Mouse (Mus musculus): ENCODE measurements around the gene Phox2b.

The Phox2b gene

DNA sequence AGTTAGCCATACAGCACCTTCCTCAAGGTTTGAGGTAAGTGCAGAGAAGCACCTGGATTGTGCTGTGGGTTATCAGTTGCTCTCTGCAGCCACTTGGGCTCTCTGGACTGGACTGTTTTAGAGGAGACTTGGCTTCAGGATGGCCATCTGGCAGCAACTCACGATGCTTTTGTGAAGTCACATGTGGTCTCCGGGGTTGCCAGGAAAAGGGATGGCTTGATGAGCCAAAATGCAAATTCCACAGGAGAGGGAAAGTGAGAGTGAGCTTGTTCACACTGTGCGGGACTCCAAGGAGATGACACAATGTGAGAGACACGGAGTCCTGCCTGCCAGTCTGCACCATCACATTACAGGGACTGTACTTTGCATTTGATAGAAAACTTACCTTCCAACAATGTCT is 7.3 kb downstream of the Phox2b start:
- DNase-seq (ENCODE audit: low read depth, low spot score) = no peak

DNA sequence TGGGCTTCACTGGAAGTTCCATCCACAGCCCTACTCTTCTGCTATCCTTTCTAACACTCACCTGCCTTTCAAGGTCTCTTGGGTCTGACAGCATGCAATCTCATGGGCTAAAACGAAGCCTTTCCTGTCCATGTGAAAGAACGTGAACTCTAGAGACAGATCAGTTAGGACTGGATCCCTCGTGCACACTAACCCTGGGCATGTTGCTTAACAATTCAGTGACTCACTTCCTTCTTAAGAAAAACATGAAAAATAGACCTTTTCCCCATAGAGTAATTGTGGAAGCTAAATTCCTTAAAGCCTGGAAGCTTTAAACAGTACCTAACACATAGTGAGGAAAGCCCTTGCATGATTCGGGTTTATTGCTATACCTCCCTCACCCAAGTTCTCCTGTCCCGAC is 8.2 kb downstream of the Phox2b start:
- DNase-seq (ENCODE audit: low read depth, low spot score) = no peak

DNA sequence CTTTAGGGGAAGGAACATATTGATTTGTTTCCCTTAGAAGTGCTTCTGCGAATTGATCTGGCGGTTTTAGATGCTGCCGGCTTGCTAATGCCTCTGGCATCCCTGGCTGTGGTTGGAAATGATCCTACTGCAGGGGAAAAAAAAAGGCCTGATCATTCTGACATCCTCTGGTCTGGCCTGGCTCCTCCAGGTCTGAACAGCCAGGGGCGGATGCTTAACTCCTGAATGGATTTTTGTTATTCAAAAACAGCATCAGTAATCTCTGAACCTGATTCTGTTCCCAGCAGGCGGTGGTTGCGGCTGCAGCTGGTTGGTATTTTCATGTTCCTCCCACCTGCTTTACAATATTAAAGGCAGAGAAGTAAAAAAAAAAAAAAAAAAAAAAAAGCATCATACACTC is 16.0 kb downstream of the Phox2b start:
- DNase-seq (ENCODE audit: low read depth, low spot score) = no peak

DNA sequence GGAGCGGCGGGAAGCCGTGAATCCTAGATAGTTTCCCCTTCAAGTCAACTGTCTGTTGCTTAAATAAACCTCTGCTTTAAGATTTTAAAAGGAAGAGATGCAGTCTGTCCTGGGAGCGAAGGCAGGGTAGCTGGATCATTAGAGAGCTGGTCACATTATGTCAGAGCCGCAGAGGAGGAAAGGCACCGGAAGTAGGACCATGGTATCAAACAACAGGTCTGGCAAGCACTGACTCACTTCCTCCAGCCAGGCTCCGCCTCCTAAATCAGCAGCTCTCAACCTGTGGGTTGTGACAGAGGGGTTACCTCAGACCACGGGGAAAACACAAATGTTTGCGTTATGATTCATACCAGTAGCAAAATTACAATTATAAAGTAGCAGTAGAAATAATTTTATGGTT is 35.5 kb downstream of the Phox2b start:
- no peak for DNase-seq (ENCODE audit: low read depth, low spot score)

DNA sequence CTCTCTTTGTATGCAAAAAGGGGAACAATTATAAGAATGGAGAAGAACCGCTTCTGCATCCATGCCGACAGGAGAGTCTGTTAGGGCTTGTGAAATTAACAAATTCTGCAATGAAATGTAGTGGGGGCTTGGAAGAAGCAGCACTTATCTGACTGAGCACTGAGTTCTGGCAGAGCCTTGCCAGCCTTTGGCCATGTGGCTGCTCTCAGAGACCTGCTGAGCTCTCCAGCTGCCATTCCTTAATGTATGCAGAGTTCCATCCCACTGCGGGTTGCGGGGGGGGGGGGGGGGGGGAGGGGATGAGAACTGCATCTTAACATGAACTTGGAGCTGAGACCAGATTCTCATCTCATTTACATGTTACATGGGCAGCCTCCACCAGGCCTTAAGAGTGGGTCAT is 38.6 kb downstream of the Phox2b start:
- DNase-seq (ENCODE audit: low read depth, low spot score) = no peak

DNA sequence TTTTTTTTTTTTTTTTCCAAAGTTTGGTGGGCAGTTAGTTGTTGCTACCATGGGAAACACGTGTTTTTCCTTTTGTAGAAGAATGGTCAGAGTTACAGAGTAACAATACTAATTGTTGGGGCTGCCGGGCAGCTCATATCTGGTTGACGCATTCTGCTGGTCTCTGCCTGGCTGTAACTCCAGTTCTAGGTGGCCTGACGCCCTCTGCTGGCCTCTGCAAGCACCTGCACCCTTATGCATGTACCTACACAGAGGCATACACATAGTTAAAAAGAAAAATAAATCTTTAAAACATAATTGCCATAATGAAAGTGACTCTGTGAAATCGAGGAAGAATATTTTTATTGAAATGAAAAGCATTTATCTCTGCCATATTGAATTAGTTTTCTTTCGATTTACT is 41.3 kb downstream of the Phox2b start:
- DNase-seq (ENCODE audit: low read depth, low spot score) = no peak

DNA sequence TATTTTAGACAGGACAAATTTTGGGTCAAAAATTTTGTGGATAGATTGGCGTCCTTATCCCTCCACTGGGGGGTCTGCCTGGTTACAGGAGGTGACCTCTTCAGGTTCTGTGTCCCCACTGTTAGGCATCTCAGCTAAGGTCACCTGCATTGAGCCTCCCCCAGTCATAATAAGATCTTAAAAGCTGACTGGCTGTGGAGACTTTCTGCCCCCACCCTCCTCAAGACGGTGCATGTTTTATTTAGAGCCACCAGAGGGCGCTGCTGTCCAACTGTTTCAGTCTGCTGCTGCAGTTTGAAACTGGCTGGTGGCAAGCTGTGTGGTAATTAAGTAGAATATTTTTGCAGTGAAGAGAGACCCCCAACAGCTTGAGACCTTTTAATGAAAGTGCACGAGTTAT is 51.1 kb downstream of the Phox2b start:
- DNase-seq (ENCODE audit: low read depth, low spot score) = peak; percentile 82
